Mouse (Mus musculus) c-Kit-positive CD71-positive TER-119-positive erythroid progenitor cells, embryonic 14.5 days (primary cell): ENCODE measurements around the gene Ttll13.

Source experiments
- DNase-seq: peaks from one replicate; pipeline ENCODE4 v3.0.0-alpha.2; 2013; ENCODE audit warnings: low spot score

Gene Ttll13

DNA sequence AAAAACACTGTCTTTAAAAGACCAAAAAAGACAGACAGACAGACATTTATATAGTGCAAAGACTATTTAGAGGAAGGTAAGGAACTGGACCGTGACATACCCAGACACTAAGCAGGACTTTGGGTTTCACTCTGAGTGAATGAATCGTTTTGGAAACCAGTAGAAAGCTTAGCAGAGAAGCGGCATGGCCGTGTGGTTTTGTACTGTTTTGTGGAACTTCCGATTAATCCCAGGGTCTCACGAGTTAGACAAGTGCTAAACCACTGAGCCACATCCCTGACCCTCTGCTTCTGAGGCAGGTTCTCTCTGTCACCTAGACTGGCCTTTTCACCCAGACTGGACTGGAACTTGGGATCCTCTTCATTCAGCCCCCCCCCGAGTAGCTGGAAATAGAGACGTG, 31.7 kb upstream of the Ttll13 start:
- DNase-seq, result no peak

GRCm38 (mm10) chr7:80215398-80215797, 30.8 kb upstream of the Ttll13 start:
- DNase-seq, result peak; percentile 74

- no peak for DNase-seq
Observed at GRCm38 (mm10) chr7:80216566-80216965, 29.6 kb upstream of the Ttll13 start.

DNA sequence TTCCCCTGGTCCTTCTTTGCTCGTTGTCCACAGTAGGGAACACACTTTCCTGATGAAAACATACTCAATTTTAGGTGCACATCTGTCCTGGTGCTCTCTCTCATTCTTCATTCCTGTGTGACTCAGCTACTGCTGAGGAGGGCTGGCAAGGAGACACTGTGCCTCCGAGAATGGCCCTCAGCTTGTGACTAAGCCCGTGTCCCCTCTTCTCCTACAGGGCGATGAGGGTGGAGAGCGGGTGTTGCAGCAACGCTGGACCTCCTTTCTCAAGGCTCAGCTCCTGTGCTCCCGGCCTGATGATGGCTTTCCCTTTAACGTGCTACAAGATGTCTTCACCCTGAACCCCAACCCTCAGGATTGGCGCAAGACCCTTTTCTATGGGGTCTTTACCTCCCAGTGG, 27.5 kb upstream of the Ttll13 start:
- no peak for DNase-seq

DNA sequence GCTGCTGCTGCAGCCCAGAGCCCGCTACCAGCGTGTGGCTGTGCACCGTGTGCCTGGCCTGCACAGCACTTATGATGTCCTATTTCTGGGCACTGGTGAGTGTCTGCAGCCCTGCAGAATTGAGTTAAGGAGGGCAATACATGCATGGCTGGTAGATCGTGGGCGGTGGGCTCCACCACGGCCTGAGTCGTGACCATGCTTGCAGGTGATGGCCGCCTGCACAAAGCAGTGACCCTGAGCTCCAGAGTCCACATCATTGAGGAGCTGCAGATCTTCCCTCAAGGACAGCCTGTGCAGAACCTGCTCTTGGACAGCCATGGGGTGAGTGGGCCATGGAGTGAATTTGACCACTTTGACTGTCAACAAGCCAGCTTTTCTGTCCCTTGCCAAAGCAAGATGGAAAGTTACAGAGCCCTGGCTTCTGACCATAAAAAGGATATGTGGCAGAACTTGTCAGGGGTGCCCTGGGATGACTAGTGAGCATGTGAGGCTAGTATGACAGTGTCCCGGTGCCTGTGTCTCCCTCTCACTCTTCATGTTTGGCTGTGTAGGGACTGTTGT, 25.9 kb upstream of the Ttll13 start:
- DNase-seq, result no peak

GRCm38 (mm10) chr7:80221179-80221750, 24.9 kb upstream of the Ttll13 start:
- no peak for DNase-seq

DNA sequence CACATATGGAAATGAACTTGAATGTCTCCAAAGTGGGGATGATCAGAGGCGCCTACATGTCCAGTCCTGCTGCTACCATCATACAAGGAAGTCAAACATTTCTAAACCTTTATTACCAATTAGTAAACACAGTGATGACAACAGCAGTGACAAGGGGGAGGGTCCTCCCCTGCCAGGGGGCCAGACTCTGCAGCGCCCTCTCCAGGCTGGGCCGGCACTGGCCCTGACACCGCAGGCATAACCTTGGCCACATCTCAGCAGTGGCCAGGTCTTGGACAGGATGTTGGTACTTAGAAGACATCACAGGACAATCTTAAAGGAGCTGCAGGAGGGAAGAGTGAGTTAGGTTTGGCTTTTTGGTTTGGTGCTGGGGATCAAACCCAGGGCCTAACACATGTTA, 19.1 kb upstream of the Ttll13 start:
- no peak for DNase-seq

DNA sequence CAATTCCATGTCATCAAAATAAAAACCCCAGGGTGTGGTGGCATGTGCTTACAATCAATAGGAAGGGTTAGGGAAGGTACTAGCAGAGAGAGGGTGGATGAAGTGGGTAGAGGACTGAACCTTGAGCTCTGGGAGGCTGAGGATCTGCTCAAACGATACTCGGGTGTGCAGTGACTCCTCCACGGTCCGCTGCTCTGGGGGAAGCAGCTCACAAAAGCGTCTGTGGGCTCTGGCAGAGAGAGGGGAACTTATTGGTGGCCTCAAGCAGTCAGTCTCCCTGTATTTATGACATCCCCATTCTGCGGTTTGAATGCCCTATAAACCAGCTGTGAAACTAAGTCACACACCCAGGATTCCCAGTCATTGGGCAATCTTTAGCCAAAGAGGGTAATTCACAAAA, 16.0 kb upstream of the Ttll13 start:
- no peak for DNase-seq

DNA sequence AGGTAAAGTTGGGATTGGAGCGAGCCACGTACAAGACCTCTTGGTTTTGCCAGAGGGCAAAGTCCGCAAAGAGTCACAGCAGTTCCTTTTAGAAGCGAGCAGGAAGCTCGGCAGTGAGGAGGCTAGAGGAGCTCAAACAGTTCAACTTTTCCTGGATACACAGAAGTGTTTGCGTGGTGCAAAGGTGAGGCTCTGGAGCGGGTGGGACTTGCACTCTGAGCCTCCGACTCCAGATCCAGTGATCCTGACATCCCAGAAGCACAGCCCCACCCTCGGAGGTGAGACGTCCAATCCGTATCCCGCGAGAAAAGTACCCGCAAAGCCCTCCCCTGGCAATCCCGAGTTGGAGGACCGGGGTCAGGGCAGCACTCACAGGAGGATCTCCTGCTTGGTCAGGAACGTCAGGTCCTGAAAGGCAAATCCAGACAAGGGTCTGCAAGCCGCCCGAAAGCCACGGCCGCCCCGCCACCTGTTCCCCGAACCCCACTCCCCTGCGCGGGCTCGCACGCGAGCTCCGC, 14.1 kb upstream of the Ttll13 start:
- no peak for DNase-seq

GRCm38 (mm10) chr7:80232489-80233029, 13.6 kb upstream of the Ttll13 start, which contains the start of the genes Cib1 and Gdpgp1:
Cib1 (minus strand) TSS chr7:80232813.
Gdpgp1 (plus strand) TSS chr7:80232865.
- DNase-seq, result peak; percentile 98

GRCm38 (mm10) chr7:80233799-80234198, 12.4 kb upstream of the Ttll13 start:
- DNase-seq, result no peak

DNA sequence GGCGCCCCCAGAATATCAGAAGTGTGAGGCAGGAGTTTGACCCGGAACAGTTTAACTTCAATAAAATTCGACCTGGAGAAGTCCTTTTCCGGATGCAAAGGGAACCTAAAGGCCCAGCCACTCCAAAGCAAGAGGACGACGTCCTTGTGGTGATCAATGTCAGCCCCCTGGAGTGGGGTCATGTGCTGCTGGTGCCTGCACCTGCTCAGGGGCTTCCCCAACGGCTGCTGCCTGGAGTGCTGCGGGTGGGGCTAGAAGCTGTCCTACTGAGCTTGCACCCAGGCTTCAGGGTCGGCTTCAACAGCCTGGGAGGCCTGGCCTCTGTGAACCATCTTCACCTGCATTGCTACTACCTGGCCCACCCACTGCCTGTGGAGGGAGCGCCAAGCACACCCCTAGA, 7.6 kb upstream of the Ttll13 start:
- DNase-seq, result no peak

- DNase-seq, result no peak
Observed at GRCm38 (mm10) chr7:80241661-80242060, 4.5 kb upstream of the Ttll13 start.

GRCm38 (mm10) chr7:80244851-80245250, 1.3 kb upstream of the Ttll13 start:
- DNase-seq, result no peak

GRCm38 (mm10) chr7:80246859-80247258, 683 bp downstream of the Ttll13 start:
- no peak for DNase-seq

DNA sequence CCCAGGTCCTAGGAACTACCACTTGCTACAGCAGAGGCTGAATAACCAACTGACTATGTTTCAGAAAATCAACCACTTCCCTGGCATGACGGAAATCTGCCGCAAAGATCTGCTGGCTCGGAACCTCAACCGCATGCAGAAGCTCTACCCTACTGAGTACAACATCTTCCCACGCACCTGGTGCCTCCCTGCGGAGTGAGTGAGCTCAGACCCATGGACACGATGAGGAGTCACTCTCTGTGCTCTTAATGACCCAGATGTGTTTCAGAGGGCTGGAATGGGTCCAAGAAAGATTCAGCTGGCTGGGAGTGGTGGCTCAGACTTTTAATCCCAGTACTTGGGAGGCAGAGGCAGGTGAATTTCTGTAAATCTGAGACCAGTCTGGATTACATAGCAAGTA, 6.3 kb downstream of the Ttll13 start:
- no peak for DNase-seq

- peak; percentile 37 for DNase-seq
Observed at GRCm38 (mm10) chr7:80252886-80253285, 6.7 kb downstream of the Ttll13 start.

- DNase-seq, result no peak
Observed at GRCm38 (mm10) chr7:80255981-80256380, 9.8 kb downstream of the Ttll13 start.

GRCm38 (mm10) chr7:80257706-80258105, 11.5 kb downstream of the Ttll13 start:
- DNase-seq, result no peak

GRCm38 (mm10) chr7:80260625-80261371, 14.6 kb downstream of the Ttll13 start, which contains the start of gene Ngrn:
Ngrn (plus strand) TSS chr7:80261215.
- peak; percentile 82 for DNase-seq

- peak; percentile 38 for DNase-seq
Observed at GRCm38 (mm10) chr7:80261372-80261990, 15.3 kb downstream of the Ttll13 start.

DNA sequence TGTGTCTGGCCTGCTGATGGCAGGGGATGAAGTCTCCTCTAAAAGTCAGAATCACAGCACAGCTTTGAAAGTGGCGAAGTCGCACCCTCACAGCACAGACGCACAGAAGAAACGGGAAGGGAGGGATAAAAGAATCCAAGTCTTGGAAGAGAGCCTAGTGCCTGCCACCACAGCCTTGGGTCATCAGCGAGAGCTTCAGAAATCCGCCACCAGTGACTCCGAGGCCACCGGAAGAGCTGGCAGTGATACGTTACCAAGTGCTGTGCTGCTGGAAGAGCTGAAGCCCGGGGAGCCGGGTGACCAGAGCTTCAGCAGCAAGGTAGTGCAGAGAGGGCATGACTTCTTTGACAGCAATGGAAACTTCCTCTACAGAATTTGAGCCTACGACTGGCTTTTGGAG, 18.4 kb downstream of the Ttll13 start:
- DNase-seq, result no peak
